Mouse (Mus musculus) MEL (cell line): ENCODE measurements around the gene Slc44a3.

ENCODE experiments used
- CTCF ChIP-seq, 3 experiments: IDR thresholded peaks in 2 of 3; conservative IDR thresholded peaks in 1 of 3; 2 replicates each; pipeline ENCODE4 v1.5.1; 2011 to 2012; ENCODE audit warnings: low read length in 3 of 3, low read depth in 2 of 3, mild to moderate bottlenecking in 2 of 3, improper control_type of control experiment in 1 of 3, inconsistent platforms in 1 of 3, mixed read lengths in 1 of 3, moderate library complexity in 1 of 3; ENCODE audit not compliant: control insufficient read depth in 1 of 3, insufficient read depth in 1 of 3, poor library complexity in 1 of 3, severe bottlenecking in 1 of 3
- ELF1 ChIP-seq: IDR thresholded peaks from 2 replicates; pipeline ENCODE4 v1.6.1; 2014; ENCODE audit warnings: low read depth, mild to moderate bottlenecking, inconsistent platforms, low read length, improper control_type of control experiment, moderate library complexity
- EP300 ChIP-seq, 2 experiments: IDR thresholded peaks; 2 replicates each; pipeline ENCODE4 v1.6.1; 2011; ENCODE audit warnings: improper control_type of control experiment in 2 of 2, low read length in 2 of 2, low read depth in 1 of 2, mild to moderate bottlenecking in 1 of 2
- GATA1 ChIP-seq: IDR thresholded peaks from 2 replicates; pipeline ENCODE4 v1.6.1; 2011; ENCODE audit warnings: low read depth, low read length, improper control_type of control experiment
- POLR2A ChIP-seq, 2 experiments: IDR thresholded peaks; 2 replicates each; pipeline ENCODE4 v1.6.1; 2011 to 2012; ENCODE audit warnings: low read length in 2 of 2, mild to moderate bottlenecking in 2 of 2, control low read depth in 1 of 2, improper control_type of control experiment in 1 of 2, low read depth in 1 of 2, moderate library complexity in 1 of 2; ENCODE audit not compliant: control insufficient read depth in 1 of 2, insufficient read depth in 1 of 2, poor library complexity in 1 of 2
- UBTF ChIP-seq: IDR thresholded peaks from 2 replicates; pipeline ENCODE4 v1.6.1; 2012; ENCODE audit warnings: low read depth, mild to moderate bottlenecking, inconsistent platforms, low read length, improper control_type of control experiment, moderate library complexity, borderline replicate concordance; ENCODE audit not compliant: insufficient read depth
- ZC3H11A ChIP-seq: IDR thresholded peaks from 2 replicates; pipeline ENCODE4 v1.6.1; 2012; ENCODE audit warnings: low read depth, mild to moderate bottlenecking, inconsistent platforms, low read length, improper control_type of control experiment

DNA sequence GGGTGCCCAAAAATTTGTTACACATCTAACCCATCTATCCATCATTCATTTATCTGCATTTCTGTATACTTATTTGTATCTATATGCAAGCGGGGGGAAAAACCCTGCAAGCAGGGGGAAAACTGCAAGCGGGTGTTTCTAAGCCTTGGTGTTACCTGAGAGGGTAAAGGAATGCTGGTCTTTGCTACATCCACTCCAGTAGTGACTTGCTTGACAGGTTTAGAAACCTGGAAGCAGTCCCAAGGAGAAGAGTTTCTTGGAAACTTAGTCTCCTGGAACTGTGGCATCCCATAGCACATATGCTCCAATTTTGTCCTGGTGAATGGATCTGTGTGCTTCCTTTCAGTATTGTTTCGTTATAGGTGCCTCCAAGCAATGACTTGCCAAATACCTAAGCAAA is 5.8 kb upstream of the Slc44a3 start:
- TF ChIP-seq POLR2A (IDR thresholded peaks at IDR 0.05; ENCODE audit: control insufficient read depth in 1 of 2, insufficient read depth in 1 of 2, low read depth in 1 of 2, low read length in 2 of 2, poor library complexity in 1 of 2) = no peak
- no peak for TF ChIP-seq GATA1
- no peak for TF ChIP-seq UBTF
- no peak for TF ChIP-seq CTCF (IDR thresholded peaks at IDR 0.05 in 2 of 3, conservative IDR thresholded peaks at IDR 0.05 in 1 of 3; ENCODE audit: control insufficient read depth in 1 of 3, insufficient read depth in 1 of 3, low read depth in 2 of 3, low read length in 3 of 3, poor library complexity in 1 of 3, severe bottlenecking in 1 of 3)
- TF ChIP-seq ZC3H11A = no peak
- TF ChIP-seq EP300 (IDR thresholded peaks at IDR 0.05; ENCODE audit: low read depth in 1 of 2, low read length in 2 of 2) = no peak
- no peak for TF ChIP-seq ELF1
